Mouse (Mus musculus): ENCODE measurements around the gene Mat1a. TPM values are rescaled to one million over a fixed set of nuclear protein-coding genes. Genes with fewer than 3 reads are reported as not detected.

The Mat1a gene
- polyA plus RNA-seq, 1 experiment from 2014 or later: 2.6 TPM

DNA sequence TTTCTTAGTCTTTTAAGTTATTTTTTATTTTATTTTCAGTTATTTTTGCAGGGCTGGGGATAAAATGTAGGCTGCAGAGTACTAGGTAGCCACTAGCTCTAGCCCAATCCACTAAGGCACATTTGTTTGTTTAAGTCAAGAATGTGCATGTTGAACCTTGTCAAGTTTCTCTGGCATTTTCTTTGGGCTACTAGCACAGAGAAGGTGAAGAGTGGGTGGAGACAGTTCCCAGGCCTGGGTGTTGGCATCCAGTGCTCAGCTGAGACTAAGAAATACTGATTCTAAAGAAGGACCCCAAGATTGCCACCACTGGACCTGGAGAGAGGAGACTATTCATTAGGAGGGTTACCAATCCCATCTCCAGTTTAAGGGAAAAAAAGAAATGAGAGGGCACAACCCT, 32.2 kb downstream of the Mat1a start:
- Histone ChIP-seq H3K4me3 (ENCODE audit: low read depth, low read length) (no peak overlapping the region), H3K36me3 (ENCODE audit: insufficient read depth) (no peaks in the 10 kb centered on the region), H3K9ac (no peak overlapping the region), H3K9me3 (ENCODE audit: low read depth, low read length) (no peaks in the 10 kb centered on the region), H3K27me3 (ENCODE audit: insufficient read depth, low read length) (no peaks in the 10 kb centered on the region), H3K4me1 (ENCODE audit: insufficient read depth) (no peaks in the 10 kb centered on the region), H3K4me2 (no peak overlapping the region), H3K27ac (ENCODE audit: low read depth) (no peak overlapping the region)
- TF ChIP-seq CTCF (IDR thresholded peaks at IDR 0.05; ENCODE audit: low read depth): no peak
- ATAC-seq (ENCODE audit: insufficient read depth) (no peak), DNase-seq (peak; percentile 3)

DNA sequence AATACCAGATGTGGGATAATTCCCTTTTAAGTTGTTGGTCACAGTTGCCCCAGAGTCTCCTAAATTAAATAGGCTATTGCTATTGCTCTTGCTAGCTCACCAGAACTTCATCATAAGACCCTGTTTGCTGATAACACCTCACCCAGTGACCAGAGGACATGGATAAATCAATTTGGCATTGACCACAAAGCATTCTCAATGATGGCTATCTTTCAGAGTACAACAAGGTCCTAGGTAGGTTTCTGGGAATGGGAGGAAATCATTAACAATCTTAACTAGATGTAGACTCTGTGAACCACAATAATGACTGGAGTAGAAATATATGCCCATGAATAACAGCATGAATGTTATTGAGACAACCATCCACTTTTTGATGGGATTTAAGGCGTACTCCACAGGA, 35.9 kb downstream of the Mat1a start:
- ATAC-seq (ENCODE audit: insufficient read depth) (no peak), DNase-seq (no peak)
- H3K9ac ChIP-seq: no peak overlapping the region
- no peaks in the 10 kb centered on the region for H3K36me3 ChIP-seq (ENCODE audit: insufficient read depth)
- H3K4me3 ChIP-seq (ENCODE audit: low read depth, low read length): no peak overlapping the region
- 90% methylated on average over 1 of the region's 1 CpGs for WGBS
- H3K4me2 ChIP-seq: no peak overlapping the region
- no peak for TF ChIP-seq CTCF (IDR thresholded peaks at IDR 0.05; ENCODE audit: low read depth)
- H3K27me3 ChIP-seq (ENCODE audit: insufficient read depth, low read length): no peaks in the 10 kb centered on the region
- H3K27ac ChIP-seq (ENCODE audit: low read depth): no peak overlapping the region
- no peaks in the 10 kb centered on the region for H3K4me1 ChIP-seq (ENCODE audit: insufficient read depth)
- no peaks in the 10 kb centered on the region for H3K9me3 ChIP-seq (ENCODE audit: low read depth, low read length)

DNA sequence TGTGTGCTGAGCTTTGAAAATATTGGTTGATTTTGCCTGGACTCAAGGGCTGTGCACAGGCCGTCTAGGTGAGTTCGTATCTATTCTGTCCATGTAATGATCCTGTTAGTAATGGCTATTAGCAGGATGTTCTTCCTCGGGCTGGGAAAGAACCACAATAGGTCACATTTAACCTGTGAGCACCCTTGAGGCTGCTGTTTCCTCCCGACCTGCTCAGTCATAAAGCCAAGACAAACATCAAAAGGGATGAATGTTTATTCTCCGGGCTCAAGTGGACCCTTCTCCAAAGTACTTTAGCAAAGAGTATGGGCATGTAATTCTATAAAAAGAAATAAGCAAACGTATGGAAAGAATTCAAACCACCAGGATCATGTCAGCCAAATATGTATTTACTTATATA, 41.2 kb downstream of the Mat1a start:
- DNase-seq: peak; percentile 63
- Histone ChIP-seq H3K4me3 (ENCODE audit: low read depth, low read length) (no peak overlapping the region), H3K9ac (no peak overlapping the region), H3K27me3 (ENCODE audit: insufficient read depth, low read length) (no peaks in the 10 kb centered on the region), H3K9me3 (ENCODE audit: low read depth, low read length) (no peaks in the 10 kb centered on the region), H3K4me2 (no peak overlapping the region), H3K27ac (ENCODE audit: low read depth) (no peak overlapping the region), H3K4me1 (ENCODE audit: insufficient read depth) (no peaks in the 10 kb centered on the region), H3K36me3 (ENCODE audit: insufficient read depth) (no peaks in the 10 kb centered on the region)
- peak; percentile 56; the same call in 1 of the 2 replicates for ATAC-seq (ENCODE audit: insufficient read depth)
- no peak for TF ChIP-seq CTCF (IDR thresholded peaks at IDR 0.05; ENCODE audit: low read depth)
- WGBS: 42% methylated on average over 6 of the region's 6 CpGs

DNA sequence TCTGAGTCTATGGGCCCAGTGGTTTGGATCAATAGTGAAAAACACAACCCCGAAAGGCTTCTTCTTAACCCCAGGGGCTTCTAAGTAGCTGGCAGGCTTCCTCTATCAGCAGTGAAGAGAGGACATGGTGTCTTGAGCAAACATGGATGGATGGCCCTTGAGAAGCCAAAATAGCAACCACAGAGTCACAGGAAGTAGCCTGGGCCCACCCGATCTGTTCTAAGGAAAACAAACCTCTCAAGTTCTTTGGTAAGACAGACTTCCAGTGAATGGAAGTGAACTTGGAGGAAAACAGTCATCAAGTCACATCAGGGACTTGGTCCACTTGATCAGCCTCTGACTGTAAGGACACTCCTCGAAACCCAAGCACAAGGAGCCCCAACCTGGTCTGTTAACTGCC, 42.1 kb downstream of the Mat1a start:
- TF ChIP-seq CTCF (IDR thresholded peaks at IDR 0.05; ENCODE audit: low read depth): no peak
- H3K27me3 ChIP-seq (ENCODE audit: insufficient read depth, low read length): no peaks in the 10 kb centered on the region
- no peak overlapping the region for H3K9ac ChIP-seq
- no peak for ATAC-seq (ENCODE audit: insufficient read depth)
- no peaks in the 10 kb centered on the region for H3K4me1 ChIP-seq (ENCODE audit: insufficient read depth)
- no peaks in the 10 kb centered on the region for H3K9me3 ChIP-seq (ENCODE audit: low read depth, low read length)
- no peaks in the 10 kb centered on the region for H3K36me3 ChIP-seq (ENCODE audit: insufficient read depth)
- DNase-seq: no peak
- H3K4me3 ChIP-seq (ENCODE audit: low read depth, low read length): no peak overlapping the region
- no peak overlapping the region for H3K4me2 ChIP-seq
- H3K27ac ChIP-seq (ENCODE audit: low read depth): peak overlapping the region; percentile 56; the same call in 1 of the 2 replicates
- WGBS: 54% methylated on average over 3 of the region's 3 CpGs

DNA sequence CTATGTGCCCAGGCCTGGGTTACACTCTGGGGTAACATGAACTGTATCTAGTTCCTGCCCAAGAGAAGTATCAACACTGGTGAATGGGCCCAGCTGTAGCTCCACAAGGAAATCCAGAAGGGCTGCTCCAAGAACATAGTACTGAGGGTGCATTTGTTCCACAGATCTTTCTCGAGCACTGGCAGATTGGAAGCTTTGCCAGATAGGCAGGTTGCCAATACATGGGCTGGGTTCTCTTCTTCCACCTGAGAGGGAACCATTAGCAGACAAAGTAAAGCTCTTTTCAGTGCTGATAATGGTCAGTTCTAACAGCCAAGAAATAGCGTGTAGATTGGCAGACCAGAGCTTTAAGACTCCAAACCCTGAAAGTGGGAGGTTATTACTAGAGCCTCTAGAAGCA, 42.5 kb downstream of the Mat1a start:
- no peak for TF ChIP-seq CTCF (IDR thresholded peaks at IDR 0.05; ENCODE audit: low read depth)
- Histone ChIP-seq H3K9me3 (ENCODE audit: low read depth, low read length) (no peaks in the 10 kb centered on the region), H3K4me3 (ENCODE audit: low read depth, low read length) (no peak overlapping the region), H3K27ac (ENCODE audit: low read depth) (peak overlapping the region; percentile 56; the same call in 1 of the 2 replicates), H3K27me3 (ENCODE audit: insufficient read depth, low read length) (no peaks in the 10 kb centered on the region), H3K4me1 (ENCODE audit: insufficient read depth) (no peaks in the 10 kb centered on the region), H3K4me2 (no peak overlapping the region), H3K9ac (no peak overlapping the region), H3K36me3 (ENCODE audit: insufficient read depth) (no peaks in the 10 kb centered on the region)
- no peak for DNase-seq
- 66% methylated on average over 2 of the region's 2 CpGs for WGBS
- no peak for ATAC-seq (ENCODE audit: insufficient read depth)

DNA sequence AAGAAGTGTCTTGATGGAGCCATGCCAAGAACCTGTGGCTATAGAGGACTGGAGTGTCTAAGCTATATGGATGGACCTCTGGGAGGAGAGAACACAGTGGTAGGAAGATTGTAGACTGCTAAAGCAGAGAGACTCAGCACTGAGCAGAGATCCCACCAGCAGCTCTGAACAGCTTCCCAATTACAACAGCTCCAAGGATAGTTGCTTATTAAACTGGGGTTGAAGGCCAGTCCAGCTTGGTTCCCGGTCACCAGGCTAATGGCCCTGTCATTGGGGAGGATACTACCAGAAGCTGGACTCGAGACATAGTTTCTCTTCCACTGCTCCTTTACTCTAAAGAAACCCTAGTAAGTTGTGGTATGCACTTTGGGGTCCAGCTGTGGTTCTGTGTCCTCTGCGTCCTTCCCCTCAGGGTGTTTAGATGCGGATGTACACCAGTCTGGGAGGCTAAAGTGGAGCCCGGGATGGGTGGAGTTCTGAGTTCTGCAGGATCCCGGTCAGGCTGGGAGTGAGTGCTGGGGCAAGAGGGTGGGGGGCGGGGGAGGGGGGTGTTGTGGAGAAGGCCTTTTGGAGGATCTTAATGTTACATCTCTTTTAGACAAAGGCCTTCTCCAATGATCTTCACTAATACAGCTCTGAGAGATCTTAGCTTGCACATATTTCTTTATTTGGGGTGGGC, 46.5 kb downstream of the Mat1a start, which contains the start of gene Mbl1:
Gene Mbl1 (plus strand): TSS at position 239 of the 679 bp plus-strand sequence.
- H3K4me2 ChIP-seq: no peak within 1 kb of the TSS
- no peaks in the 10 kb centered on the region for H3K4me1 ChIP-seq (ENCODE audit: insufficient read depth)
- H3K27me3 ChIP-seq (ENCODE audit: insufficient read depth, low read length): no peaks in the 10 kb centered on the region
- H3K9ac ChIP-seq: no peak within 1 kb of the TSS
- H3K4me3 ChIP-seq (ENCODE audit: low read depth, low read length): no peak within 1 kb of the TSS
- TF ChIP-seq CTCF (IDR thresholded peaks at IDR 0.05; ENCODE audit: low read depth): no peak
- WGBS: 82% methylated on average over 7 of the region's 7 CpGs
- H3K9me3 ChIP-seq (ENCODE audit: low read depth, low read length): no peaks in the 10 kb centered on the region
- H3K36me3 ChIP-seq (ENCODE audit: insufficient read depth): no peaks in the 10 kb centered on the region
- ATAC-seq (ENCODE audit: insufficient read depth): no peak
- H3K27ac ChIP-seq (ENCODE audit: low read depth): no peak within 1 kb of the TSS
- DNase-seq: no peak

DNA sequence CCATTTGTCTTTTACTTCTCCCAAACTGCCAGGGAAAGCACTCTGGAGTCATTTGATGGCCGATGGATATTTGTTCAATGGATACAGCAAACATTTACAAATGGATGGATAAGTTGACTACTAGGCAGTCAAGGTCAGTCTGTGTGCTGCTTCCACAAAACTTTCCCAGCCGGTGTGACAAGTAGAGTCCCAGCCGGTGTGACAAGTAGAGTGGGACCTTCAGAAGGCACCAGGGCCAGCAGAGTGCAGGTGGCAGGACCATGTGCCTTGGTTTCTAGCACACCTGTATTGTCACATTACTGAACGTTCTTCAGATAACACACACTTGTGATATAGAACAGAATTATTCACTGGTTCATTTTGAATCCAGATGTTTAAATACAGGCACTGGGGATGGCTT, 55.2 kb downstream of the Mat1a start:
- Histone ChIP-seq H3K9me3 (ENCODE audit: low read depth, low read length) (no peaks in the 10 kb centered on the region), H3K36me3 (ENCODE audit: insufficient read depth) (no peaks in the 10 kb centered on the region), H3K9ac (no peak overlapping the region), H3K27me3 (ENCODE audit: insufficient read depth, low read length) (no peaks in the 10 kb centered on the region), H3K27ac (ENCODE audit: low read depth) (no peak overlapping the region), H3K4me1 (ENCODE audit: insufficient read depth) (no peaks in the 10 kb centered on the region), H3K4me2 (no peak overlapping the region), H3K4me3 (ENCODE audit: low read depth, low read length) (no peak overlapping the region)
- TF ChIP-seq CTCF (IDR thresholded peaks at IDR 0.05; ENCODE audit: low read depth): no peak
- 49% methylated on average over 4 of the region's 4 CpGs for WGBS
- ATAC-seq (ENCODE audit: insufficient read depth) (peak; percentile 60; the same call in 1 of the 2 replicates), DNase-seq (peak; percentile 9)

Data from lung, embryonic 14.5 days (tissue).